Mouse (Mus musculus): ENCODE data around the gene Hebp2. TPM values are rescaled to one million over a fixed set of nuclear protein-coding genes. Genes with fewer than 3 reads are reported as not detected.

Gene Hebp2
- total RNA-seq, 2 experiments from 2014 or later, result 4.9 to 5.4 TPM

GRCm38 (mm10) chr10:18522556-18522955 lies 23.3 kb downstream of the Hebp2 start:
- intact Hi-C loops (cut with DNase I), result no loop called here

DNA sequence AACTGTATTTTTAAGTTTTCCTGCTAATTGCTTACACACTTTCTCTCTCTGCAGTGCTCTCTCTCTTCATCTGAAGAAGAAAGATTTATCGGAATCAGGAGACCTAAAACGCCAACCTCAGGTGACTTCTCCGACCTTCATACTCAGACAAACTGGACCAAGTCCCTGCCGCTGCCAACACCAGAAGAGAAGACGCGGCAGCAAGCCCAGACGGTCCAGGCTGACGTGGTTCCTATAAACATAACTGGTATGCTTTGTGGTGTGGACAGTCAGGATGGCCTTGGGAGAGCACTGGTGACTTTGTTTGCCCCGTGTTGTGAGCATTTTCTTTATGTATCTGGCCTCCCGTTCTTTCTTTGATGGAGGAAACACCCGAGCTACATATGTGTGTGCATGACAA lies 34.4 kb downstream of the Hebp2 start:
- intact Hi-C loops (cut with DNase I), result loop anchor here (5.0 kb wide), 1 partner anchor 39 kb away; no protein-coding TSS in a partner anchor
- DNase-seq, result no peak

More at GRCm38 (mm10) chr10:18522556-18522955, 23.3 kb downstream of the Hebp2 start:
- DNase-seq, result no peak

DNA sequence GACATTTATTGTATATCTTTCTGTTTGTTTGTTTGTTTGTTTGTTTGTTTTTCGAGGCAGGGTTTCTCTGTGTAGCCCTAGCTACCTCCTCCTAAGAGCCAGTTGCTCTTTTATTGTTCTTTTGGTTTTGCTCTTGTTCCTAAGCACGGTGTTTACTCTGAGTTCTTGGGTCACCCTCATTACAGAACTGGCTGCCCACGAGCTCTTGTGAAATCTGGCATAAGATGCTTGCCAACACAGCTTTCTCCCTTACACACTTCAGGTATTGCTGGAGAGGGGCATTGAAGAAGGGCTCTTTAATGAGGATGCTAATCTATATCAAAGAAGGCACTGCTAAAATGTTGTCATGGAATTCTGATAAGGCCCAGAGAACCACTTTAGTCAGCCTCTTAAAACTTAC lies 35.2 kb downstream of the Hebp2 start:
- intact Hi-C loops (cut with DNase I), result loop anchor here (5.0 kb wide), 1 partner anchor 38 kb away; no protein-coding TSS in a partner anchor
- no peak for DNase-seq

DNA sequence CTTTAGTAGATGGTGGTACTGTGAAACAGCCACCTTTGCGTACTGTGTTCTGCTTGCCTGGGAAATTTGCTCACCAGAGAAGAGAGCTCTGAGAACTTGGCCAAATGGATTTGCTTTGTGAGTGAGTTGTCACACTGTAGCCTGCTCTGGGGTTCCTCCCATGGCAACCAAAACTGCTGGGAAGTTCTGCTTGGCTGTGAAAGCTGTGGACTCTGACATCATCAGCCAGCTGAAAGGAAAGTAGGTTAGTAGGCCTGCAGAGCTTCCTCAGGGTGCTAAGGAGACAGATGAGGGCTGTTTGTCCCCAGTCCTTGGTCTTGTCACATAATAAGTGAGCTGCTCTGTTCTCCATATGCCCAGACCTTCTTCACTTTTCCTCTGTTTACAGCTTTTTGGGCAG lies 37.3 kb downstream of the Hebp2 start:
- peak; percentile 36 for DNase-seq
- intact Hi-C loops (cut with DNase I), result no loop called here

GRCm38 (mm10) chr10:18507869-18508473 lies 37.9 kb downstream of the Hebp2 start:
- DNase-seq, result no peak
- intact Hi-C loops (cut with DNase I), result no loop called here

- intact Hi-C loops (cut with DNase I), result no loop called here
- DNase-seq, result no peak
Observed at GRCm38 (mm10) chr10:18506501-18506946, 39.4 kb downstream of the Hebp2 start.

GRCm38 (mm10) chr10:18505690-18506089 lies 40.2 kb downstream of the Hebp2 start:
- no peak for DNase-seq

DNA sequence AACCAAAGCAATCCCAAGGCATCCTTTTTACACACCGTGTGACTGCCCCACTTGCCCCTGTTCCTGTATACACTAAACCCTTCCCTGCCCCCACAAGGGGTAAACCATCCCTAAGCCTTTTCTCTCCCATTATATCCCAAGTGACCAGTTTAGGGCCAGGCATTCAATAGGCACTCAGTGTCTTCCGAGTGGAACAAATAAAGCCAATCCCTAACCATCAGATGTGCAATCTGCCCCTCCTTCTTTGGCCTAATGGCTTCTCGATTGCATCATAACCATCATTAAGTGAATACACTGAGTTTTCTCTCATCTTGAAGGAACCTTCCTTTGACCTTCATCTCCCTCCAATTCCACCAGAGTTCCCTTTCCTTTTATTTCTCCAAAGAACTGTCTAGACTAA lies 43.9 kb downstream of the Hebp2 start:
- intact Hi-C loops (cut with DNase I), result no loop called here
- DNase-seq, result no peak

More at GRCm38 (mm10) chr10:18505690-18506089, 40.2 kb downstream of the Hebp2 start:
- intact Hi-C loops (cut with DNase I), result no loop called here

DNA sequence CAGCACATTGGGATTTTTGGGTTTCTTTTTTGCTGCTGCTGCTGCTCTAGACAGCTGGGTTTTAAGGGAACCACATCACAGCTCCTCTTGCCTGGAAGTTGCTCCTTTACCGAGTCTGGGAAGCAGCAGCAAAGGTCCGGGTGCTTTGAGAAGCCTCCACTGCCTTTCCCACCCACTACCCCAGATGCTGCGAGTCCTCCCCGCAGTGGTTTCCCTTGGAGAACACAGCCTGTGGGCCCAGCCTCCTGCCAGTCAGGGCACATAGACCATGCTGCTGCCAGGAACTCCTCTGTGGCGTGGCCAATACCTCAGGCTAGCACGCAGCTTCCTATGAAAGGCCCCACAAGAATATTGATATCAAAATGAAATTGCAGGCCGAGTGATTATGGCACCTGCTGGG lies 48.8 kb downstream of the Hebp2 start:
- no peak for DNase-seq
- intact Hi-C loops (cut with DNase I), result no loop called here

DNA sequence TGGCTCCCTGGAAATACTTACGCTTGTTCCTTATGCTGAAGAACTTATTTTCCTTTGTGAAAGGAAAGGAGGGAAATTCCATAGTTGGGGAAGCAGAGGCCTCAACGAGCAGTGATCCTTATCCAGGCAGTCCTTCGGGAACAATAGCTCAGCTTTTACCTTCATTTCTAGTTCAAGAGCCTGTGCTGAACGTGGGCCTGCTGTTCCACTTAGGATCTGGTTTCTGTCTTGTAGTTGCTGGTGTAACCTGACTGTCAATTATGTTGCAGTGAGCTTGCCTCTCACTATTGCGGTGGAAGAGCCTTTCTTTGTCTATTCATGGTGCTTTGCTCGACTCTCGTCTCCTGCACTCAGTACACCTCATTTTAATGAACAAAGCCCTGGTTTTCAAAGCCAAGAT lies 51.6 kb downstream of the Hebp2 start:
- intact Hi-C loops (cut with DNase I), result no loop called here

GRCm38 (mm10) chr10:18493010-18493894 lies 52.6 kb downstream of the Hebp2 start:
- intact Hi-C loops (cut with DNase I), result no loop called here
- no peak for DNase-seq

More for the DNA sequence above, 51.6 kb downstream of the Hebp2 start:
- DNase-seq, result no peak

DNA sequence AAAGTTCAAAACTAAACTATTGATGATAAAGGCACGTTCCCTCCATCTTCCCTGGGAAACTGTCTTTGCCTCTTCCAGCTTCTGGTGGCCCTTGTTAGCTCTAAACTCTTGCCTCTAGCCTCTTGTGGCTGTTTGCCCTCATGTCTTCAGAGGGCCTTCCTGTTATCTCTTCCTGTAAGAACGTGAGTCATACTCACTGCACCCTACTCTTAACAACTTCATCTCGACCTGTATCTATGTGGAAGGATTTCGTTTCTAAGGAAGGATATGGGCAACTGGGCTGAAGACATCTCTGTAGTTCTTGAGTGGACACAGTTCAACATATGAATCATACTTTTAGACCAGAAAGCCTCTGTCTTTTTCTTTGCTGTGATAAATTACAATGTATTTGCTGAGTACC lies 53.9 kb downstream of the Hebp2 start:
- no peak for DNase-seq
- intact Hi-C loops (cut with DNase I), result no loop called here

DNA sequence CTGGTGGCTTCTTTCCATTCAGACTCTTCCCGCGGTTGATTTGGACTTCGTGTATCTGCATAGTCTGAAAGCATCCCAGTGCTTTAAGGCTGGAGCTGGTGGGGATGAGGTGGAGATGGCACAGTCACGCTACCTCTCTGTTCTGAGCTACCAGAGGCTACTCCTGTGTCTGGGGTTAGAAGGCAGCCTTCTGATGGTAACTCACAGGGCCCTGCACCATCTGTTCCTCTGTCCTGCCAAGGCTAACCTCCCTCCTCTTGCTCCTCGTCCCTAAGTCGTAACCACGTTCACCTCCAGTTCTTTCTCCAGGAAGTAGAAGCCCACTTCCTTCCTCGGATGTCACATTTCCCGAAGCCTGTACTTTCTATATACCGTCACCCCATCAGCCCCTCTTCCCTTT lies 55.9 kb downstream of the Hebp2 start:
- DNase-seq, result no peak
- intact Hi-C loops (cut with DNase I), result no loop called here

Other genes with a start within 250 kb of the Hebp2 start
- 10 to 100 TPM; 27.5 to 27.9 TPM for gene Nhsl1, start 227.1 kb downstream of the Hebp2 start, total RNA-seq (2021)
- 10 to 100 TPM; 59.3 to 62.8 TPM for gene Arfgef3, start 197.9 kb upstream of the Hebp2 start, total RNA-seq (2021)
- not detected for gene Gm4922, start 240.7 kb upstream of the Hebp2 start, total RNA-seq (2021)

Data from left cerebral cortex, postnatal 4 days (tissue).